Mouse (Mus musculus) cortical plate, adult 2 months (tissue): ENCODE data around the gene Lrrc8d.

Experiments
- CTCF ChIP-seq: fragments of 200-500 bp; IDR thresholded peaks from 2 replicates; pipeline ENCODE4 v1.5.1; 2011; ENCODE audit warnings: mild to moderate bottlenecking, control low read depth, low read length; ENCODE audit not compliant: insufficient read depth; ENCODE audit errors: extremely low read depth
- POLR2A ChIP-seq: fragments of 200-500 bp; IDR thresholded peaks from 2 replicates; pipeline ENCODE4 v1.6.1; 2011; ENCODE audit warnings: mild to moderate bottlenecking, low read length, control low read depth; ENCODE audit not compliant: insufficient read depth; ENCODE audit errors: extremely low read depth

- no peak for TF ChIP-seq POLR2A
- TF ChIP-seq CTCF = no peak
Observed at GRCm38 (mm10) chr5:105683912-105684350, 15.8 kb upstream of the Lrrc8d start.
